Mouse (Mus musculus): Measurements from ENCODE around the gene Tagln.

Tagln gene

GRCm38 (mm10) chr9:45935628-45936210 is at the start of gene Tagln:
Gene Tagln (minus strand): TSS chr9:45936058.
- DNase-seq = peak; percentile 27

DNA sequence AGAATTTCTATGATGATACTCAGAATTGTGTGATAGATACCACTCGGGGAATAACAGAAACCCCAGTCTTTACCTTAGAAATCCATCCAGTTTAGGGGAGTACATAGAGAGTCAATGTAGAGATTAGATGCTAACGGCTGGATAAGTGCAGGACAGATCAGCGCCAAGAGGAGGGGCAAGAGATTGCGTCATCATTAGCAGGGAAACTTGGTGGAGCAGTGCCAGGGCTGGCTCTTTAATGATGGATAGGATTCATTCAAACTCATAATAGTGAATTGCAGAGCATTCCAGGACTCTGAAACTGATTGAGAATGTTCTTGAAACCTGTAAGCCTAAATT is 49.3 kb upstream of the Tagln start:
- DNase-seq = peak; percentile 65

DNA sequence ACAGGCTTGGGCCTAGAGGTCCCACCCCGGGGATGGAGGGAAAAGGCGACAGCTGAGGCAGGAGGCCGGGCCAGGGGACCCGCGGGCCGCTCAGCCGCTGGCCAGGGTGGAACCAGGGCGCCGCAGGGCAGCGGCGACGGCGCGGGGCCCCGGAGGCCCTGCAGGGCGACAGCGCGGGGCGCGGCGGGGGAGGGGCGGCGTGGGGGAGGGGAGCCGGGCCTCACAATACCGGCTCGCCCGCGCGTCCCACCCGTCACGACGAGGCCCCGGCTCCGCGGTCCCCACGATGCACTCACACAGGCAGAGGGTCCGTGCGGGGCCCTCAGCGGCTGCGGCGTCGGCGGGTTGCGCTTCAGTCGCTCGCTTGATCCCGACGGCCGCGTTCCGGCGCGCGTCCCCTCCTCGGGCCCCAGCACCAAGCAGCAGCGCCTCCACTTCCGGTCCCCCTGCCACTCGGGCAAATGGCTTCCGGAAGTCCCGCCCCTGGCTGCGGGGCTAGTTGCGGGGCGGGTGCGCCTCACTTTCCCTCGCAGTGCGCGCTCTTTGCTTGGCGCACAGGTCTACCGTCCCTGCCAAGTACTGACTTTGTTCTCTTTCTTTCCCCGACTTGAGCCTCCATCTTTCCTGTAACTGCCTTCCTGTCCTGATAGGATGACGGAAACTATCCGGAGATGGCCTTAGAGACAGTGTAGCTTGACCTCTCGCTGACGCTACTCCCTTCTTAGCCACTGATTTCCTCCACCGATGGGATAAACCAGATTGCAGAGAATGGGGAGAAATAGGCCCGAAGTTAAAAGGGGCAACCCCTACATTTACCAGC is 48.8 kb upstream of the Tagln start:
- DNase-seq = peak; percentile 93

GRCm38 (mm10) chr9:45983676-45984408 is 48.0 kb upstream of the Tagln start:
- DNase-seq = peak; percentile 40

DNA sequence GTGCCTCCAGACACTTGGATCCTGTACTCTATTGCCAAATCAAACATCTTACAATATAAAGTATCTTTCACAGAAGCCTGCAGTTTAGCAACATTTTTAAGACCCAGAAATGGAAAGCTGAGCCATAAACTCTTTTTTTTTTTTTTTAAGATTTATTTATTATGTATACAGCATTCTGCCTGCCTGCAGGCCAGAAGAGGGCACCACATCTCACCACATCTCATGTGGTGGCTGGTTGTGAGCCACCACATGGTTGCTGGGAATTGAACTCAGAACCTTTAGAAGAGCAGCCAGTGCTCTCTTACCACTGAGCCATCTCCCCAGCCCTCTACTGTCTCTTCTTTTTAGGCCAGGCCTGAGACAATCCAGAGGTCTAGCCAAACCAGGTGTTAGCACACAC is 45.5 kb upstream of the Tagln start:
- no peak for DNase-seq

GRCm38 (mm10) chr9:45980611-45981010 is 44.8 kb upstream of the Tagln start:
- DNase-seq = no peak

DNA sequence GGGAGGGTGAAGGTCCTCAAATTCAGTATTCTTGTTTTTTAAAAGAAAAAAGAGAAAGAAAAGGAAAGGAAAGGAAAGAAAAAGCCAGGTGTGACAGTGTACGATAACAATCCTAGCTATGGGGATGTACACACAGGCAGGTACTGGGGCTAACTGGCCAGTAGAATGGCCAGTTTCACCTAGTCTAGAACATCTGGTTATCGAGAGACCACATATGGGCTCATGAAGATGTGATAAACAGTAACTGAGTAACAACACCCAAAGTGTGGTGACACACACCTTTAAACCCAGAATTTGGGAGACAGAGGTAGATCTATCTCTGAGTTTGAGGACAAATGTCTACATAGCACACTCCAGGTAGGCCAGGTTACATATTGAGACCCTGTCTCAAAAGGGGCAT is 43.9 kb upstream of the Tagln start:
- no peak for DNase-seq

- no peak for DNase-seq
Measured at GRCm38 (mm10) chr9:45976884-45977283, 41.0 kb upstream of the Tagln start.

- DNase-seq = no peak
Measured at GRCm38 (mm10) chr9:45963577-45963976, 27.7 kb upstream of the Tagln start.

GRCm38 (mm10) chr9:45961855-45962254 is 26.0 kb upstream of the Tagln start:
- DNase-seq = no peak

DNA sequence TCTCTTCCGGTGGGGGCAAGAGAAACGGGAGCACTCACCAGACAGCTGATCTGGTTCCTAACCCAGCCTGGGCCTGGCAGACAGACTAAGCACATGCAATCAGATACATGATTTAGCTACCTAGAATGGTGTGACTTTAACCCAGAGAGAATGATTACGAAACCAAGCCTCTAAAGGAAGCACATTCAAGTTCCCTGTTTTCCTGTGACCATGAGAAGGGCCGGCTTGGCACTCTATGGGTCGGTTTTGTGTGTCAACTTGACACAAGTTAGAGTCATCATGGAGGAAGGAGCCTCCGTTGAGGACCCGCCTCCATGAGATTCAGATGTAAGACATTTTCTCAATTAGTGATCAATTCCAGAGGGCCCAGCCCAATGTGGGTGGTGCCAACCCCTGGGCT is 23.8 kb upstream of the Tagln start:
- DNase-seq = no peak

- no peak for DNase-seq
Measured at GRCm38 (mm10) chr9:45958851-45959250, 23.0 kb upstream of the Tagln start.

- DNase-seq = no peak
Measured at GRCm38 (mm10) chr9:45958023-45958670, 22.3 kb upstream of the Tagln start.

GRCm38 (mm10) chr9:45955107-45955963 is 19.5 kb upstream of the Tagln start, which contains the start of gene Sidt2:
Gene Sidt2 (minus strand): TSS chr9:45955258.
- DNase-seq = peak; percentile 83

DNA sequence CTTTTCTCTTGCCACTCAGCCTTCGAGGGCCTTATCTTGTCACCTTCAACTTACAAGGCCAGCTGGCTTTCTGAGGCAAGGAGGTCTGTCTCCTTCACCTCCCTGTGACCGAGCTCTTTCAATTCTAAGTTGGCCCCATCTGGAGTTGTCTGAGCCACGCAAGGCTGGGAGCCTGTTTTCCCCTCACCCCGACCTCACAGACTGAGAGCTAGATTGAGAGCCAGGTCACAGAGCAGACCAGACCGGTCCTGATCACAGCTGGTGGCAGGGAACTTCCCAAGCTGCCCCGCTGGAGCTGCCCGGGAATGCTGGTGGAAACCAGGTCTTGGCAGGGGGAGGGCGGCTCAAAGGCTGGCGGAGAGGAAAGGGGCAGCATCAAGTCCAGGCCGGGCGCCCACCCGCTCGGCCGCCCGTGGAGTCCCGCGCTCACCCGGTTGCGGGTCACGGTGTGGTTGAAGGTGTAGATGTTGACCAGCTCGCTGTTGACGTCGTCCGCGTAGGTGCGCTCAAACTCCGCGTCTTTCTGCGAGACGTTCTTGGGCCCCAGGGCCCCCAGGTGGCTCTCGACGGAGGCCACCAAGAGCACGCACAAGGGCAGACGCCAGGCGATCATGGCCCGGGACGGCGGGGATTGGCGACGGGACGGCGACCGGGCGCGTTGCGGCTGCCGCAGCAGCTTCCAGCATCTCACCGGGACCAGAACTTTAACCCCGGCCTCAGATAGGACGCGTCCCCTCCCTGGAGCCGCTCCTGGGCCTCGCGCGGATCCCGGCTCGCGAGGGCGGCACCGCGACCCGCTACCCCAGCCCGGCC is 18.6 kb upstream of the Tagln start:
- peak; percentile 31 for DNase-seq

- no peak for DNase-seq
Measured at GRCm38 (mm10) chr9:45953511-45954293, 17.8 kb upstream of the Tagln start.

DNA sequence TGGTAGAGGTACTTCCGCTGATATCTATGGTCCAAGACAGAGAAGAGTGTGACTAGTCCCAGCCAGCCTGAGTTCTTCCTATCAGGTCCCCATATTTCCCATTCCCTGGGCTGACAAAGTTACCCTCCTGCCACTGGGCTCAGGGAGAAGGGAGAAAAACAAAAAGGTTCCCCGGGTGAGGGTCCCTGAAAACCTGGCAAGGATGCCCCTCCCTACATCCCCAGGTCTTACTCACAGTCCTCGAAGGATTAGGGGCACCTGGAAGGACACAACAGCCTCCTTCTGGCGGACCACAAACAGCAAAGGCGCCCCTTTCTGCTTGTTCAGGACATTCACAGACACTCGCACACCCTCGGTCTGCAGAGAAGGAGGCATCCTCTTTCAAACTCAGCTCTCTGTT is 17.0 kb upstream of the Tagln start:
- no peak for DNase-seq

DNA sequence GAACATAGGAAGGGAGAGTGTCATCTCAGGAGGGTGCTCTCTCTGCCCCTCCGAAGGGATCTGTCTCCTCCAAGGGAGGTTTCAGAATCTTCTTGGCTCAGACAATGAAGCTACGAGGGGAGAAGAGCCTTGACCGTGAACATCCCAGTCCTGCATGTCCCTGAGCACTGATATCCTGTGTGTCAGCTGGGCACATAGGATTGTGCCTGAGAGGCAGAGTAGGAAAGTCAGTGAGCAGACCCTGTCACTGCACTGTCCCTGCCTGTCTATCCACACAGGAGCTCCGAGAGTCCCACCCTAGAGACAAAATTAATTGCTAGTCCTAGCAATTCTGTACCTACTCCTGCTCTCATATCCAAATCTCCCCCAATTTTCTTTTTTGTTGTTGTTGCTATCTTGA is 16.2 kb upstream of the Tagln start:
- no peak for DNase-seq

DNA sequence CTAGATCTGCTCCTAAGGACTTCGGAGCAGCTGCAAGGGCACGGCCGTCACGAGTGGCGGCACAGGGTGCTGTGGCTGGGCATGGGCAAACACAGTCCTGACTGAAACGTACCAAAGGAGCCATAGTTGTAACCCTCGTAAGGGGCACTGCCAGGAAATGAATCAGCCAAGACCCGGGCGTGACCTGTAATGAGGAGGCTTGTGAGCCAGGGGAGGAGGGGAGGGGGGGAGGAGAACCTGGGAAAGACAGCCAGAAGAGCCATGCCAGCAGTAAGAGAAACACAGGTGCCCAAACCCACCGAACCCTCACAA is 11.0 kb upstream of the Tagln start:
- no peak for DNase-seq

DNA sequence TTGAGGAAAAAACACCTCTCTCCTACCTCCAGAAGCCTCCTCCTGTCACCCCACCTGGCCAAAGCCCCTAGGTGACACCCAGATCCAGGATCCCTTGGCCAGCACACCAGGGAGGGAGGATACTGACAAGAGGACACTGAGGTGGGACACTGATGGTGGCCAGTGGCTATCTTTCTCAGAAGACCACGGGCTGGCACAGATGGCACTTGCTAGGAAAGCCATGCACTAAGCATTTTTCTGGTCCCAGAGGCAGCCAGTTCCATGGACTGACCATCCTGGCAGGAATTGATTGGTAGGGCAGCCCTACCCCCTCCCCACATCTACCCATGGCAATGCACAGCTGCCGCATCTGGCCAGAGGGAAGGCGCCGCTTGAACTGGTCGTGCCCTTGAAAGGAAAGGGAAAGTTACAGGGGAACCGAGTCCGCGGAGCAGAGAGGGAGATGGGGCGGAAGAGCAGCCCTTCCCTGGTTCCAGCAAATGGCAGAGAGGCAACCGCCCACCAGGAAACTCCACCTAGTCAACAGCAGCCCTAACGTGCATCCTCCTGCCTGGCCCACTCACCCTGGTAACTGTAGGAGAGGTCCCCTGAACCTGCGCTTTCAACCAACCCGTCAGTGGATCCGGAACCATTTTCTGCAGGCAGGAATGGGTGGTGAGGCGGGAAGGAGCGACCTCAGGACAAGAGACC is 10.5 kb upstream of the Tagln start:
- DNase-seq = no peak
